Mouse (Mus musculus) spleen, postnatal 14 days (tissue): ENCODE results near the gene Ucn2.
A peak's percentile ranks its signal among the peaks of the same experiment; 100 is the strongest.

Source experiments
- DNase-seq, 2 experiments: peaks; one replicate each; pipeline ENCODE4 v3.0.0; 2021 to 2022; ENCODE audit warnings: low spot score in 2 of 2

Gene Ucn2

DNA sequence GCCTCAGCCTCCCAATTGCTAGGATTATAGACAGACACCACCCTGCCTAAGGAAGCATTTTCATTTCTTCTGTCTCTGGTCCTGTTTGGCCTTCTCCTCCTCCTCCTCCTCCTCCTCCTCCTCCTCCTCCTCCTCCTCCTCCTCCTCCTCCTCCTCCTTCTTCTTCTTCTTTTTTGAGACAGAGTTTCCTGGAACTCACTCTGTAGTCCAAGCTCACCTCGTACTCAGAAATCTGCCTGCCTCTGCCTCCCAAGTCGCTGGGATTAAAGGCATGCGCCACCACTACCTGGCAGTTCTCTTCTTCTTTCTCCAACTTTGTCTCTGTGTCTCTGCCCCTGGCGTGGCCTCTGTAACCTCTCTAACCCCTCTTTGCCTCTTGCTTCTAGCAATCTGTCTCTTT lies at the start of gene Ucn2:
TSS of gene Ucn2 (plus strand) at position 301 of the 400 bp plus-strand sequence.
- DNase-seq: no peak

DNA sequence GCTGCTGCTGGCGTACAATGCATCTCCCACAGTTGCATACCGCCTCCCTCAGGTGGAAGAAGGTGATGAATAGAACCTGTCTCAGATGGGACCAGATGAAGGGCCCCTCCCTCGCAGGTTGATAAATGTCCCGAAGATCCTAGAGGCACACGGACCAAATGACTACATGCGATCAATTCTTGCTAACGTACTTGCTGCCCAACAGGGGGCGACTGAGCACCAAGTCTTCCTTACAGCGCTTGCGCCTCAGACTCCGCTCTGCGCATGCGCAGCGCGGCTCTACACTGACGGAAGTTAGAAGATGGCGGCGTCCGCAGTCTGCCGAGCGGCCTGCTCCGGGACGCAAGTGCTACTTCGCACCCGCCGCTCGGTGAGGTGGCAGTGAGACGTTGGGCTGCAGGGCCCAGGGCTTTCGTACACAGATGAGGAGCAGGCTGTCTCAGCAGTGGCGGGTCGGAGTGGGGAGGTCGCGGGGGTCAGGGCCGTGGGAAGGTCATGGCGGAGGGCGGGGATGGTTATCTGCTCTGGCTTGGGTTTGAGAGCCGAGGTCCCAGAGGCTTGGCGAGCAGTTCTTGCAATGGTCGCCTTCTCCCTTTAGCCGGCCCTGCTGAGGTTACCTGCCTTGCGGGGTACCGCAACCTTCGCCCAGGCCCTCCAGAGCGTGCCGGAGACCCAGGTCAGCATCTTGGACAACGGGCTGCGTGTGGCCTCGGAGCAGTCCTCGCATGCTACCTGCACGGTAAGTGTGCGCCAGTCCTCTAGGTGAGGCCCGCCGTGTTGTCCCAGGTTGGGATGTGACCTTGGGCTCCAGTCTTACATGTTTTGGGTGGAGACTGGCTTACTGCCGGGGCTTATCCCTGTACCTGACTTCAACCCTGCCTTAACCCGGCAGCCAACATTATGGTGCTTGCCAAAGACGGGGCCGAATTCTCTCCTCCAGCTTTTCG lies 49.1 kb upstream of the Ucn2 start, which contains the start of gene Uqcrc1:
TSS of gene Uqcrc1 (plus strand) at position 216 of the 947 bp plus-strand sequence.
- peak; percentile 89 to 95 for DNase-seq

DNA sequence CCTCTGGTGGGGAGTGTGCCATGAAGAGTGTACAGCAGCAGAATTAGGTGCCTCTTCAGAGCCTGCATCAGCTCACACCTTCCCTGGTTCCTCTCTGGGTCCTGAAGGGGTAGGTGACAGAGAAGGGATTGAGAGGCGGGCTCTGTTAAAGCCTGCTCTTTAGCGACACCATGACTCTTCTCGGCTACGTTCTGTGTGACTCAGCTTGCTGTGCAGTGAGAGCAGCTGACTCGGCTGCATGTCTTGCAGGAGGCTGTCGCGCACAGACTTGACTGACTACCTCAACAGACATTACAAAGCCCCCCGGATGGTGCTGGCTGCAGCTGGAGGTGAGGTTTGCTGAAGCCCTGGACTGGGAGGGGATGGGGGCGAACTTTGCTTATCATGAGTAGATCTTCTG lies 40.7 kb upstream of the Ucn2 start:
- DNase-seq: no peak

DNA sequence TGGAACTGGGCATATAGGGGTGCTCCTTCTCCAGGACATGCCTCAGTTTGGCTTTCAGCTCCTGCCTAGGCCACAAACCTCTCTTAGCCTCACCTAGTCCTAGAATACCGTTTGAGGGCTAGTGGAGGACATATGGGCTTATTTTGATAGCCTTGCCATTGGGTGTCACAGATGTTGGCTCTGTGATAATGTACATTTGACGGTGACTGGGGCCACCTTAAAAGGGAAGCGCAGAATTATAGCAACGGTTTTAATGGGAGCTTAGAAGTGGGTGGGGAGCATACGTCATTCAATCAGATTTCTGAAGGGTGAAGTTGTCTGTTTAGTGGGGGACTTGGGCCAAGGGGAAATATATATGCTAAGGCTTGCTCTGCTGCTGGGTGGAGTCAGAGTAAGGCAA lies 40.2 kb upstream of the Ucn2 start:
- no peak for DNase-seq

DNA sequence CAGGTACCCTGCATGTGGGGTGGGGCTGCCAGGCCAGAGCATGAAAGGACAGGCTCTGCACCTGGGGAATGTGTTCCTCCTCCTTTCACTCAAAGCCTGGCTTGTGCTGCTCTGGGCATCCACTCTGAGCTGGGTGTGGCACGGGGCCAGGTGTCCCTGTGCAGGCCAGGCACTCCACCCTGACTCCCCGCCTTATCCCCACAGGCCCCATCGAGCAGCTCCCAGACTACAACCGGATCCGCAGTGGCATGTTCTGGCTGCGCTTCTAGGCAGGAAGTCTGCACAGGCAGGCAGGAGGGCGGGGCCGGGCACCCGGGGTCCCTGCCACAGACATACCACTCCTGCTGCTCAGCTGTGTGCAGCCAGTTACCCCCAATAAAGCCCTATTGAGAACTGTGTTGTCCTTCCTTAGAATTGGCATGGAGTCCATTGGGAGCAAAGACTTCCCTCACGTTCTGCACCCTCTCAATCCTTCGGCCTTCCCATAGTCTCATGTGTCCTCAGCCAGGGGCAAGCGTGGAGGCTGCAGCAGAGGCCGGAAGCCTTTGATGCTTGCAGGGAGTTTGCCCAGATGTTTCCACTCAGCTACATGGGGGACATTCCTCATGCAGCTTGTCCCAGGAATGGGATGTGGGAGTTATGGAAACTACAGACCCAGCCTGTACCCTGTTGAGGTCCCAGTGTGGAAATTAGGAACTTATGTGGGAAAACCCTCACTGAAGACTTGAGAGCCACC lies 36.4 kb upstream of the Ucn2 start:
- no peak for DNase-seq

DNA sequence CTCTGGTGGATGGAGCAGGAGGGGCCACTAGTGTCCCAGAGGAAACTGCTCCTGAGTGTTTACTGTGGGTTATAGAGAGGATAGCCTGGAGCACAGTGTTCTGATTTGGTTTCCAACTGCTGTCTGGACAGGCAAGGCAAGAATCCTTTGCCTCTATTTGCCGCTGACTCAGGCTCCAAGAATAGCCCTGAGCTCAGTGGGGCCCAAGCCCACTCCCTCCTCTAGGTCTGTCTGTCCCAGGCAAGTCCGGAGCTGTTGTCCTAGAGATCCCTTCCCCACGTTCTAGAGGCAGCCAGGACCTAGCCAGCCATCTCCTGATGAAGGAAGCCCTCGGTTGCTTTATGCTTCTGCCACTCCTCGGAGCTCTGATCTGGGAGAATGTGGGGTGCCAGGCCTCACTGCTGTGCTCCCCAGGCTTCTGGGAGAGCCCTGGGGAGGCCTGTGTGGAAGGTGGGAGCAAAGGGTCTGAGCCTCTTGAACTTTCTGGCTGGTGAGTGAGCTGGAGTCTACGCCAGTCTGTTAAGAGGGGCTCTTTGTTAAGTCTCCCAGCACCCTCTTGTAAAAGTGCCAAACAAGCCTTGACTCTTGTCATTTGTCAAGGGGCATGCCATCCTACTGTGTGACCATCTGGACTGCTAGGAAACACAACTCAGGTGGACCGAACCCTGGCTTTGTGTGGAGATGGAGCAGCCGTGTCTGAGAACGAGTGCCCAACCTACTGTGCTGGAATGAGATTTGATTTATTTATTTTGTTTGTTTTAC lies 35.7 kb upstream of the Ucn2 start:
- DNase-seq: no peak

DNA sequence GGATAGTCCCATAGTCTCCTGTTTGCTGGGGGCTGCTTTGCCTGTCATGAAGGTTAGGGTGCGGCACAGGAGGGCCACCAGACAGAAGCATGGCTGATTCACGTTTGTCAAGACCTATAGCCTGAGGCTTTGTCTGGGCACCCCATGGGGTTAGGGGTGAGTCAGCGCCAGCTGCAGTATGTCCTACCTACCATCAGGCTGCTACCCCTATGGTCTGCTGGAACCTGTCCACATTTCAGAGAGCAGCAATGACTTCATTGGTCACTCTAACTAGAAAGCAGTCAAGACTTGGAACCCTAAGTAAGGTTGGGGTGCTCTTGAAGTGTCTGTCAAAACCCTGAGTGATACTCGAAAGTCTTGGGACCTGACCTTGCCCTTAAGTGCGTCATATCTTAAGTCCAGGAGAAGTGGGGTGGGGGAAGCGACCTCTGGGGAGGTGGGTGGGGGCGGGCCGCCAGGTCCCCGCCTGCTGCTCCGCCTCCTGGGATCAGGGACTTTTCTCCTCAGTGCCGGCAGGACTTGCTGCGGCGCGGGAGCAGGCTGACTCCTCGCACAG lies 32.7 kb upstream of the Ucn2 start, which contains the start of gene Col7a1:
TSS of gene Col7a1 (plus strand) at position 506 of the 556 bp plus-strand sequence.
- no peak for DNase-seq

DNA sequence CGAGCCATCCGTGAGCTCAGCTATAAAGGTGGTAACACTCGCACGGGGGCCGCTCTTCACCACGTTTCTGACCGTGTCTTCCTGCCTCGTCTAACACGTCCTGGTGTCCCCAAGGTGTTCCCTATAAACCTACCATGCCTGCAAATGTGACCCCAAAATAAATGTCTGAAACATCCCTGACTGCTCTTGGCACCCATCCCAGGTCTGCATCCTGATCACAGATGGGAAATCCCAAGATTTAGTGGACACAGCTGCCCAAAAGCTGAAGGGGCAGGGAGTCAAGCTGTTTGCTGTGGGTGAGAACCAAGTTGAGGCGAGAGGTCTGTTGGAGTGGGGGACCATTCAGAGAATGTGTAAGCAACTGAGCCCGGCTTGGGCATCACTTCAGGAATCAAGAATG lies 30.6 kb upstream of the Ucn2 start:
- no peak for DNase-seq

DNA sequence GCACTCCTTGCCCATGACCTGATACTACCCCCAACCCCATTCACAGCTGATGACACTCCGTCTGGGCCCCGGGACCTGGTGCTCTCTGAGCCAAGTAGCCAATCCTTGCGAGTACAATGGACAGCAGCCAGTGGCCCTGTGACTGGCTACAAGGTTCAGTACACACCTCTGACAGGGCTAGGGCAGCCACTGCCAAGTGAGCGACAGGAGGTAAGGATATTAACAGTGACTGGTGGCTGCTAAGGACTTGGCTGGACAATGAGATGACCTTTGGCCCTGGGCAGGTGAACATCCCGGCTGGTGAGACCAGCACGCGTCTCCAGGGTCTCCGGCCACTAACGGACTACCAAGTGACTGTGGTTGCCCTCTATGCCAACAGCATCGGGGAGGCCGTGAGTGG lies 30.0 kb upstream of the Ucn2 start:
- no peak for DNase-seq

DNA sequence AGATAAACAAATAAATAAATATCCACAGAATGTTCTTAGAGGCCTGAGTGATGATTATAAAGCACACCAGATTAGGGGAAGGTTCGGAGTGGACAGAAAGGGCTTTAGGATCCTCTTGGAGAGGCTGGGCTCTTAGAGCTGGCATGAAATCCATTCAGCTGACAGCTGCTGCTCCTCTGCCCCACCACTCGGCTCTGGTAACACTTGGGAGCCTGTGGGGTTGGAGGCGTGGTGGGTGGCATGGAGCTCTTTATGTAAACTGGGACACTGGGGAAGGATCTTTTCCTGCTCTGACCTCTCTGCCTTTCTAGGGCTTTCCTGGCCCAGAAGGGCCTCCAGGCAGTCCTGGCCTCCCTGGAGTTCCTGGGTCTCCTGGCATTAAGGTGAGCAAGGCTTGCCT lies 22.2 kb upstream of the Ucn2 start:
- DNase-seq: no peak

DNA sequence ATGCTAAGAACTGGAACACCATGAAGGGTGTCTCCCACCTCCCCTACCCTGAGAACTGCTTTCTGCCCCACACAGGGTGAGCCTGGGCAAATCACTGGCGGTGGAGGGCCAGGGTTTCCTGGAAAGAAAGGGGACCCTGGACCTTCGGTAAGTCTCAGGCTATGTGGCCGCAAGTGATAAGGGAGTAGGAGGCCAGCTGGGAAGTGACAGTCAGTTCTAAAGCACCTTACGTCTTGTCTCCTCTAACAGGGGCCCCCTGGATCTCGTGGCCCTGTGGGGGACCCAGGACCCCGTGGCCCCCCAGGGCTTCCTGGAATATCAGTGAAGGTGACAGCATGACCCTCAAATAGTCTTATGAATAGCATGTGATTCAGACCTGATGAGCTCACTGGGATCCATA lies 21.5 kb upstream of the Ucn2 start:
- no peak for DNase-seq

DNA sequence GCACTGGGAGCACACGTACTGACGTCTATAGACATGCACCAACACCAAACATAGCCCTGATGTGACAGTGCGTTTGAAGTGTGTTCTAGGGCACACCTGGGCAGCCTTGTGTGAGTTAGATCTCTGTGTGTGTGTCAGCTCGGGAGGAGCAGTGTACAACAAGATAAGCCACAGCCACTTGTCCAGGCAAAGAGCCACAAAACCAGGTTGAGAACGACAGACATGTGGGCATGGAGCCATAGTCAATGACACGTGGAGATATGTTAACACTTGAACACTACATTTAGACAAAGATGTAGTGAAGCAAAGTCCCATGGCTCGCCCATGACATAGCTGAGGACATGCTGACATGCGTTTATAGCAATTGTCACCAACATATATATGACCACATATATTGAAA lies 15.2 kb upstream of the Ucn2 start:
- DNase-seq: no peak

DNA sequence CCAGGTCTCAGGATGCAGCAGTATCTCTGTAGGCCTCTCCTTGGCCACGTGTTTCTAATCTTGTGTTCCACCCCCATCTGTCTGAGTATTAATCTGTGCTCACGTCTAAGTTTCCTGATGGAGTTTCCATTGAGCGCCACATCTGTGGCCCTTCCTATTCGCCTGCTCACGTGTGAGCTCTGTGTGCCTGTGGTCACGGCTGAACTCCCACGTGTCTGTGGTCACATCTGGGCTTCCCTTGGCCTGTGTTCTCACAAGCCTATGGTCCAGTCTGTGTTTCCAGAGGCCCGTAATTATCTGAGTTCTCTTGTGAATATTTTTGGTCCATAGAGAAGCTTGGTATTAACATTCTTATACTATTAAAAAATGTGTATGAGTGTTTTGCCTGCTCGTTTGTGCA lies 9.3 kb upstream of the Ucn2 start:
- no peak for DNase-seq

DNA sequence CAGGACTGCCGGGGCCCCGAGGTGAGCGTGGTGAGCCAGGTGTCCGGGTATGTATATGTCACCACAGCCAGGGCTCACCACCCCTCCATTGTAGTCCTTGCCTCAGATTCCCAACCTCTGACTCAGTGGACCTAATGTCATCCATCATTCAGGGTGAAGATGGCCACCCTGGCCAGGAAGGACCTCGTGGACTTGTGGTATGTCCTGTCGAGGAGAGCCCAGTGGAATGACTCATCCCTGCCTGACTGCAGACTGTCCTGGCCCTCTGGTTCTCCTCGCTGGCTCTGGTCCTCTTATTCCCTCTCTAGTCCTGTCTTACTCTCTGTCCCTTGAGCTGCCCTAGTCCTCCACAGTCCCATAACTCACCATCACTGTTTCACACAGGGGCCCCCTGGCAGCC lies 7.8 kb upstream of the Ucn2 start:
- no peak for DNase-seq

DNA sequence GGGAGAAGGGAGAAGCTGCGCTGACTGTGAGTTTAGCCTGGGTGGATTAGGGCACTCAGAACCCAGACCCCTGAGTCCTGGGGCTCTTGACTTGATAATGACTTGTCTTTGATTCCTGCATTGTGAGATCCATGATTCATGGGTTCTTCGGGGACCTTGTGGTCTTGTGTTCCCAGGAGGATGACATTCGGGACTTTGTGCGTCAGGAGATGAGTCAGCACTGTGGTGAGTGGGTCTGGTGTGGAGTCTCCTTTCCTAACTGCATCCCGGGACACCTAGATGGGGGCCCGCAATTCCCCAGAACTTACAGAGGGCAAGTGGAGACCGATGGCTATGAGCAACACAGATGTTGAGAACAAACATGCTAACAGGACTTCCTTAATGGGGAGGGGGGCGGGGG lies 3.3 kb upstream of the Ucn2 start:
- no peak for DNase-seq

DNA sequence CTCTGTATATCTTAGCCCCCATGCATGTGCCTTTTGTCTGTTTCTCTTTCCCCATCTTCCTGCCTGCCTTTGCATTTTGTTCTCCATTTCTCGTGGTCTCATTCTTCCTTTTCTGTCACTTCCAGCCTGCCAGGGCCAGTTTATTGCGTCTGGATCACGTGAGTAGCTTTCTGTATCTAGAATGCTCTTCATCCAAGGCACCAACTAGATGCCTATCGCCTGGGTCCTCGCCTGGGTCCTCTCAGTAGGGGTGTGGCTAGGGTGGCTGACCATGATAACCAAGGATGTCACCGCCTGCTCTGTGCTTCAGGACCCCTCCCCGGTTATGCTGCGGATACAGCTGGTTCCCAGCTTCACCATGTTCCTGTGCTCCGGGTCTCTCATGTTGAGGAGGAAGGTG lies 2.6 kb upstream of the Ucn2 start:
- DNase-seq: no peak

DNA sequence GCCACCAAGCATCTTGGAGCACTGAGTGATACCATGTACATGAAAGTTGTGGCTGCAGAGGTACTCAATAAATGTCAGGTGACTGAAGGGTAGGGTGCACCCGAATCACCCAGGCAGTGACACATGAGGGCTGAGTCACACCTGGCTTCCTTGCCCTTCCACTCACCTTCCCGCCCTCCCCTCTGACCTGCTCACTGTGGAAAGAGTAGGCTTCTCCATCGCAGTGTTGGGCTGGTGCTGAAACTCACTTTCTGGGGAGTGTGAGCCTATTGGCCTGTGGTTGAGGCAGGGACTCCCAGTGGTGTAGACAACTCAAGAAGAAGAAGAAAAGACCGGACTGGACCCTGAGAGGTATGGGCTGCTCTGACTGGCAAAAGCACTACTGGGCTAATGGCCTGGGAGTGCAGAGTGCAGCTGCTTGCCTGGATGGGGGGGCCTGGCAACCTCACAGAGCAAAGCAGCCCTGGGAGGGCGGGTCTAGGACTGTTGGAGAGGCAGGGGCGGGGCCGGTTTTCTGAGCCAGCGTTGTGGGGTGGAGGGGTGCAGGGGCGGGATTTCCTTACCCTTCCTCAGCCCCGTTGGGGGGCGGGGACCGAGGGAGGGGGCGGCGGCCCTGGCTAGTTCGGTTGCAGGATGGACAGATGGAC lies 2.0 kb downstream of the Ucn2 start:
- no peak for DNase-seq

DNA sequence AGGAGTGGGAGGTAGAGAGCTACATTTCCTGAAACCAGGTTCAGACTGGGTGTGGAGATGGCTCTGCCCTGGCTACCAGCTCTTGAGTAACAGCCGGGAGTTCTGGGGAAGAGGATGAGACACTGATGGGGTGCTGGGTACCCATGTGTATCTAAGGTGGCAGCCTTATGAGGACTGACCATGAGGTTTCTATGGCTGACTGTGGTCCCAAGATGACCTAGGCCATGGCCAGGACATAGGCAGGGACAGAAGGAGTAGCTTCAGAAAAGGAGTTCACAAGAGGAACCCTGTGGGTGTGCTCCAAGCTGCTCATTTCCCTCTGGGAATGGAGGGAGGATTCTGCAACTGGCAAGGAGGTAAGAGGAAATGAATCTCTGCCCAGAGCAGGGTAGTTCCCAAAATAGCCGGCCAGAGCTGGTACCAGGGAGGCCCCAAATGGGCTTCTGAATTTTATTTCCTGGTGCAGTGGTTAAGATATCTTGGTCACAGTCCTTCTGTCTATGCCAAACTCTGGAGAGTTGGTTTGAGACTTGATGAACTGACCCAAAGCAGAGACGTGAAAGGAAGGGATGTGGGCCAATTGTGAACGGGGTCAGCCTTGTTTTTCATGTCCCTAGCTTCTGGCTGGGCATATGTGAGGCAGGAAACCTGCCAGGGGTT lies 4.1 kb downstream of the Ucn2 start:
- no peak for DNase-seq

DNA sequence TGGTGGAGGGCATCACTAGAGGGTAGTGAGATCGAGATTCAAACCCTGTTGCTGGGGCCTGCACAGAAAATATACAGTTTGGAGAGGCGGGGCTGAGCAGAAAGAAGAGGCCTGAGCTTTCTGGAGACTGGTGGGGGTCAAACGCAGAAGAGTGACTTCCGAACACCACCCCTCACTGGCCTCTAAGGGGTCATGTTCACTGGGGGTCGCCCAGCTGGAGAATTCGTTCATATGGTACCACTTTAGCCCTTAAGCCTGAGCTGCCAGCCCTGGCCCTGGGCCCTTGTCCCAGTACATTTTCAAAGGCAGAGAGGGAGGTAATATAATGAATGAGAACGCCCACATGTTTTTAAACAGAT lies 4.6 kb downstream of the Ucn2 start:
- no peak for DNase-seq

DNA sequence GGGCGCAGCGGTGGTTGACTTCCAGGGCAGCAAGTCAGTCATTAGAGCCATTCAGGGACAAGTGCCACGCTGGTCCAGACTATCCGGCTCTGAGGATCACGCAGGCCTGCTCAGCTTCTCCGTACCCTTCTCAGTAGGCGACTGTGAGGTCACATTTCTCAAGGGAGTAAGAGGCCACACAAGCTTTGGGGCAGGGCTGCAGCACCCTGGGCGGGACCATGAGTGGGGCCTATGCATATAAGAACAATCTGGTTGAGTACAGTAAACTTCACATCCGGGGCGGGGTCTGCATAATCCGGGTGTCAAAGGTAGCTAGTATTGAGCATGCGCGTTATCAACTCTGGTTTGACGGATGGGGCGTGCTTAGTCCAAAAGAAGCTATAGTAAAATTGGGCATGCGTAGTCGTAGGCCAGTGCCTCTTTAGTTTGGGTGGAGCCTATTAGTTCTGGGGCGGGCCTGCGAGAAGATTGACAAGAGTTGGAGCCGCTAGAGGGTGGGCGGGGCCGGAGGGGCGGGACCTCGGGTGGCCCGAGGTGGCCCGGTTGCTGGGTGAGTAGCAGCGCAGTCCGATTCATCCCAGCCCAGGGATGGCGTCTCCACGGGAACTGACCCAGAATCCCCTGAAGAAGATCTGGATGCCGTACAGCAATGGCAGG lies 5.7 kb downstream of the Ucn2 start, which contains the start of gene Pfkfb4:
TSS of gene Pfkfb4 (plus strand) at position 351 of the 657 bp plus-strand sequence.
- DNase-seq: peak; percentile 79 to 85
